Mouse (Mus musculus) limb, embryonic 12.5 days (tissue): Measurements from ENCODE around the gene Coch. TPM values are rescaled to one million over a fixed set of nuclear protein-coding genes. Genes with fewer than 3 reads are reported as not detected.

ENCODE experiments used
- ATAC-seq: fragments of 200-750 bp; cut with Nextera tagmentation; 2 replicates; pipeline ENCODE4 v1.8.0; 2017; ENCODE audit warnings: low read depth, moderate TSS enrichment; ENCODE audit not compliant: insufficient number of reproducible peaks, insufficient read depth, low FRiP score, low TSS enrichment
- H3K27ac ChIP-seq: fragments of 300-500 bp; sonication (generic); 2 replicates; pipeline ENCODE4 v1.5.1; 2016; ENCODE audit warnings: mild to moderate bottlenecking, moderate library complexity
- H3K27me3 ChIP-seq: fragments of 300-500 bp; sonication (generic); 2 replicates; pipeline ENCODE4 v1.6.1; 2016; ENCODE audit warnings: mild to moderate bottlenecking, moderate library complexity
- H3K36me3 ChIP-seq: fragments of 300-500 bp; sonication (generic); 2 replicates; pipeline ENCODE4 v1.6.1; 2016; ENCODE audit warnings: mild to moderate bottlenecking, moderate library complexity
- H3K4me1 ChIP-seq: fragments of 300-500 bp; sonication (generic); replicated peaks from 2 replicates; pipeline ENCODE4 v1.6.1; 2016
- H3K4me2 ChIP-seq: fragments of 300-500 bp; sonication (generic); 2 replicates; pipeline ENCODE4 v1.6.1; 2016; ENCODE audit warnings: mild to moderate bottlenecking, moderate library complexity
- H3K4me3 ChIP-seq: fragments of 300-500 bp; sonication (generic); replicated peaks from 2 replicates; pipeline ENCODE4 v1.5.1; 2016; ENCODE audit warnings: mild to moderate bottlenecking
- H3K9ac ChIP-seq: fragments of 300-500 bp; sonication (generic); replicated peaks from 2 replicates; pipeline ENCODE4 v1.6.1; 2016; ENCODE audit warnings: mild to moderate bottlenecking, moderate library complexity
- H3K9me3 ChIP-seq: fragments of 300-500 bp; sonication (generic); 2 replicates; pipeline ENCODE4 v1.6.1; 2016; ENCODE audit warnings: mild to moderate bottlenecking, moderate library complexity
- WGBS: fragments of 180-500 bp; shearing (Covaris S2); methylation state at CpG from one replicate; pipeline ENCODE4 v1.1.7; 2016; 5-methylcytosine and 5-hydroxymethylcytosine counted together
- polyA plus RNA-seq: library from polyadenylated mRNA; unstranded; fragments of >200 nt; fragmentation: Nextera tagmentation; extraction: Ambion mirVana; gene quantifications from 2 replicates; pipeline ENCODE4 v1.2.1, GENCODE M21; 2016

Gene Coch
- polyA plus RNA-seq, 1 experiment from 2014 or later = 1.4 TPM

GRCm38 (mm10) chr12:51592888-51593228 lies 283 bp upstream of the Coch start:
- Histone ChIP-seq H3K27ac (no peak overlapping the region), H3K27me3 (peaks cover 54% of the 10 kb centered on the region)
- ATAC-seq = 0 out of 2 replicates have a peak, but pooled peaks have one; percentile 11

GRCm38 (mm10) chr12:51594030-51594470 lies 909 bp downstream of the Coch start:
- H3K27ac ChIP-seq = no peak overlapping the region
- peaks cover 57% of the 10 kb centered on the region for H3K27me3 ChIP-seq
- H3K36me3 ChIP-seq = no peaks in the 10 kb centered on the region
- H3K9me3 ChIP-seq = no peaks in the 10 kb centered on the region
- ATAC-seq = 0 out of 2 replicates have a peak, but pooled peaks have one; percentile 22
- WGBS = 3% methylated on average over 18 of the region's 18 CpGs
- peak overlapping the region; percentile 58; the same call in 1 of the 2 replicates for H3K9ac ChIP-seq
- peak overlapping the region; percentile 63 for H3K4me3 ChIP-seq
- peaks cover 15% of the 10 kb centered on the region for H3K4me1 ChIP-seq
- H3K4me2 ChIP-seq = peak overlapping the region; percentile 99

More at GRCm38 (mm10) chr12:51592888-51593228, 283 bp upstream of the Coch start:
- no peaks in the 10 kb centered on the region for H3K9me3 ChIP-seq
- WGBS = under 1% methylated on average over 21 of the region's 21 CpGs
- H3K9ac ChIP-seq = peak overlapping the region; percentile 58
- H3K4me2 ChIP-seq = peak overlapping the region; percentile 99
- H3K36me3 ChIP-seq = no peaks in the 10 kb centered on the region
- peaks cover 15% of the 10 kb centered on the region for H3K4me1 ChIP-seq
- peak overlapping the region; percentile 63 for H3K4me3 ChIP-seq

- Histone ChIP-seq H3K4me1 (no peaks in the 10 kb centered on the region), H3K9ac (no peak overlapping the region), H3K4me2 (no peak overlapping the region), H3K36me3 (peaks cover 16% of the 10 kb centered on the region), H3K4me3 (no peak overlapping the region), H3K9me3 (no peaks in the 10 kb centered on the region), H3K27ac (no peak overlapping the region), H3K27me3 (no peaks in the 10 kb centered on the region)
- WGBS = 97% methylated on average over 10 of the region's 10 CpGs
- ATAC-seq = no peak
Measured at GRCm38 (mm10) chr12:51603306-51603705, 10.2 kb downstream of the Coch start.

GRCm38 (mm10) chr12:51606138-51606537 lies 13.0 kb downstream of the Coch start:
- Histone ChIP-seq H3K27ac (no peak overlapping the region), H3K4me1 (no peaks in the 10 kb centered on the region), H3K9ac (no peak overlapping the region), H3K27me3 (no peaks in the 10 kb centered on the region), H3K4me3 (no peak overlapping the region), H3K36me3 (peaks cover 26% of the 10 kb centered on the region), H3K4me2 (no peak overlapping the region), H3K9me3 (no peaks in the 10 kb centered on the region)
- ATAC-seq = no peak
- 88% methylated on average over 4 of the region's 4 CpGs for WGBS

GRCm38 (mm10) chr12:51612361-51612760 lies 19.2 kb downstream of the Coch start:
- no peak for ATAC-seq
- Histone ChIP-seq H3K9me3 (no peaks in the 10 kb centered on the region; the same call in 1 of the 2 replicates), H3K4me2 (no peak overlapping the region), H3K36me3 (peaks cover 69% of the 10 kb centered on the region), H3K9ac (no peak overlapping the region), H3K27me3 (no peaks in the 10 kb centered on the region), H3K27ac (no peak overlapping the region), H3K4me1 (no peaks in the 10 kb centered on the region), H3K4me3 (no peak overlapping the region)
- WGBS = 82% methylated on average over 5 of the region's 5 CpGs

GRCm38 (mm10) chr12:51620572-51620971 lies 27.4 kb downstream of the Coch start:
- H3K9me3 ChIP-seq = no peaks in the 10 kb centered on the region; the same call in 1 of the 2 replicates
- ATAC-seq = no peak
- peaks cover 58% of the 10 kb centered on the region for H3K36me3 ChIP-seq
- H3K27me3 ChIP-seq = no peaks in the 10 kb centered on the region
- no peak overlapping the region for H3K27ac ChIP-seq
- H3K4me2 ChIP-seq = no peak overlapping the region
- no peak overlapping the region for H3K9ac ChIP-seq
- no peaks in the 10 kb centered on the region for H3K4me1 ChIP-seq
- H3K4me3 ChIP-seq = no peak overlapping the region

GRCm38 (mm10) chr12:51621161-51621560 lies 28.0 kb downstream of the Coch start:
- Histone ChIP-seq H3K4me1 (no peaks in the 10 kb centered on the region), H3K9me3 (no peaks in the 10 kb centered on the region), H3K27ac (no peak overlapping the region), H3K9ac (no peak overlapping the region), H3K4me2 (no peak overlapping the region), H3K27me3 (no peaks in the 10 kb centered on the region), H3K36me3 (peaks cover 56% of the 10 kb centered on the region), H3K4me3 (no peak overlapping the region)
- WGBS = 94% methylated on average over 5 of the region's 5 CpGs
- ATAC-seq = no peak

- Histone ChIP-seq H3K4me1 (no peaks in the 10 kb centered on the region), H3K4me2 (no peak overlapping the region), H3K9me3 (no peaks in the 10 kb centered on the region), H3K4me3 (no peak overlapping the region), H3K27me3 (no peaks in the 10 kb centered on the region), H3K9ac (no peak overlapping the region), H3K36me3 (peaks cover 47% of the 10 kb centered on the region), H3K27ac (no peak overlapping the region)
- ATAC-seq = no peak
- WGBS = 78% methylated on average over 5 of the region's 5 CpGs
Measured at GRCm38 (mm10) chr12:51622670-51623365, 29.7 kb downstream of the Coch start.

GRCm38 (mm10) chr12:51623366-51623694 lies 30.2 kb downstream of the Coch start:
- Histone ChIP-seq H3K4me1 (no peaks in the 10 kb centered on the region), H3K4me3 (no peak overlapping the region), H3K4me2 (no peak overlapping the region), H3K9ac (no peak overlapping the region), H3K27me3 (no peaks in the 10 kb centered on the region), H3K9me3 (no peaks in the 10 kb centered on the region), H3K36me3 (peaks cover 44% of the 10 kb centered on the region), H3K27ac (no peak overlapping the region)
- ATAC-seq = no peak

GRCm38 (mm10) chr12:51633481-51633880 lies 40.3 kb downstream of the Coch start:
- no peak overlapping the region for H3K4me2 ChIP-seq
- H3K9me3 ChIP-seq = no peaks in the 10 kb centered on the region
- H3K4me1 ChIP-seq = no peaks in the 10 kb centered on the region
- no peak overlapping the region for H3K27ac ChIP-seq
- no peak overlapping the region for H3K9ac ChIP-seq
- no peaks in the 10 kb centered on the region for H3K27me3 ChIP-seq
- no peak overlapping the region for H3K4me3 ChIP-seq
- WGBS = 64% methylated on average over 4 of the region's 4 CpGs
- no peak for ATAC-seq
- no peaks in the 10 kb centered on the region for H3K36me3 ChIP-seq

- ATAC-seq = no peak
- H3K4me3 ChIP-seq = no peak overlapping the region
- H3K9ac ChIP-seq = no peak overlapping the region
- no peaks in the 10 kb centered on the region for H3K9me3 ChIP-seq
- peaks cover 5% of the 10 kb centered on the region for H3K36me3 ChIP-seq
- no peak overlapping the region for H3K4me2 ChIP-seq
- WGBS = 92% methylated on average over 2 of the region's 2 CpGs
- H3K4me1 ChIP-seq = no peaks in the 10 kb centered on the region
- H3K27ac ChIP-seq = no peak overlapping the region
- H3K27me3 ChIP-seq = no peaks in the 10 kb centered on the region
Measured at GRCm38 (mm10) chr12:51636260-51636659, 43.1 kb downstream of the Coch start.
